Mouse (Mus musculus) stomach, embryonic 16.5 days (tissue): ENCODE measurements at regions not wholly inside any gene's neighbourhood (a gene's known extent, or its start where the extent isn't known, plus 50 kb on each side); places are given as distances from the start of the nearest gene placed in this dataset.
A peak's percentile ranks its signal among the peaks of the same experiment; 100 is the strongest.

Experiments used
- ATAC-seq: fragments of 200-750 bp; cut with Nextera tagmentation; 2 replicates; pipeline ENCODE4 v1.8.0; 2017; ENCODE audit warnings: moderate number of reproducible peaks, moderate TSS enrichment; ENCODE audit not compliant: insufficient read depth, low FRiP score
- H3K27ac ChIP-seq: fragments of 300-500 bp; sonication (generic); 2 replicates; pipeline ENCODE4 v1.5.1; 2014; ENCODE audit warnings: low read length
- H3K27me3 ChIP-seq: fragments of 300-500 bp; sonication (generic); 2 replicates; pipeline ENCODE4 v1.6.1; 2014; ENCODE audit warnings: low read length, control low read depth, mixed read lengths; ENCODE audit not compliant: control insufficient read depth, insufficient read depth
- H3K36me3 ChIP-seq: fragments of 300-500 bp; sonication (generic); 2 replicates; pipeline ENCODE4 v1.6.1; 2014; ENCODE audit warnings: low read length; ENCODE audit not compliant: control insufficient read depth, insufficient read depth
- H3K4me1 ChIP-seq: fragments of 300-500 bp; sonication (generic); 2 replicates; pipeline ENCODE4 v1.6.1; 2014; ENCODE audit warnings: low read length, control low read depth, mixed read lengths; ENCODE audit not compliant: control insufficient read depth, insufficient read depth
- H3K4me2 ChIP-seq: fragments of 300-500 bp; sonication (generic); 2 replicates; pipeline ENCODE4 v1.6.1; 2014; ENCODE audit warnings: low read depth, low read length, mixed read lengths
- H3K4me3 ChIP-seq: fragments of 300-500 bp; sonication (generic); replicated peaks from 2 replicates; pipeline ENCODE4 v1.5.1; 2014; ENCODE audit warnings: mild to moderate bottlenecking, low read length
- H3K9ac ChIP-seq: fragments of 300-500 bp; sonication (generic); 2 replicates; pipeline ENCODE4 v1.6.1; 2014; ENCODE audit warnings: low read length
- H3K9me3 ChIP-seq: fragments of 300-500 bp; sonication (generic); replicated peaks from 2 replicates; pipeline ENCODE4 v1.6.1; 2016; ENCODE audit warnings: low read length, control low read depth; ENCODE audit not compliant: control insufficient read depth
- WGBS: fragments of 180-500 bp; shearing (Covaris S2); extraction: QIAGEN DNeasy Blood & Tissue Kit; methylation state at CpG from one replicate; pipeline ENCODE4 v1.1.7; 2014; 5-methylcytosine and 5-hydroxymethylcytosine counted together

GRCm38 (mm10) chr5:91849114-91849513, 113.8 kb downstream of the Rchy1 start:
- H3K9me3 ChIP-seq = no peaks in the 10 kb centered on the region
- no peak overlapping the region for H3K4me2 ChIP-seq
- H3K4me3 ChIP-seq = no peak overlapping the region
- no peak overlapping the region for H3K9ac ChIP-seq
- H3K27ac ChIP-seq = no peak overlapping the region
- WGBS = 65% methylated on average over 4 of the region's 4 CpGs
- no peaks in the 10 kb centered on the region for H3K4me1 ChIP-seq
- no peaks in the 10 kb centered on the region for H3K27me3 ChIP-seq
- H3K36me3 ChIP-seq = no peaks in the 10 kb centered on the region
- no peak for ATAC-seq

- WGBS = 81% methylated on average over 3 of the region's 3 CpGs
- H3K9me3 ChIP-seq = no peaks in the 10 kb centered on the region
- H3K27ac ChIP-seq = no peak overlapping the region
- H3K36me3 ChIP-seq = no peaks in the 10 kb centered on the region
- no peak overlapping the region for H3K4me2 ChIP-seq
- no peaks in the 10 kb centered on the region for H3K27me3 ChIP-seq
- no peak overlapping the region for H3K9ac ChIP-seq
- no peaks in the 10 kb centered on the region for H3K4me1 ChIP-seq
- H3K4me3 ChIP-seq = no peak overlapping the region
- no peak for ATAC-seq
These were observed 114.3 kb downstream of the Rchy1 start for GRCm38 (mm10) chr5:91848528-91848927.

- Histone ChIP-seq H3K36me3 (no peaks in the 10 kb centered on the region), H3K4me1 (no peaks in the 10 kb centered on the region), H3K27ac (no peak overlapping the region), H3K9ac (no peak overlapping the region), H3K9me3 (no peaks in the 10 kb centered on the region), H3K4me2 (no peak overlapping the region), H3K27me3 (no peaks in the 10 kb centered on the region), H3K4me3 (no peak overlapping the region)
- WGBS = 77% methylated on average over 4 of the region's 4 CpGs
- ATAC-seq = no peak
These were observed 119.8 kb downstream of the Rchy1 start for GRCm38 (mm10) chr5:91843044-91843443.

GRCm38 (mm10) chr5:91841066-91841465, 121.8 kb downstream of the Rchy1 start:
- H3K27me3 ChIP-seq = no peaks in the 10 kb centered on the region
- no peaks in the 10 kb centered on the region for H3K9me3 ChIP-seq
- no peak overlapping the region for H3K4me2 ChIP-seq
- H3K9ac ChIP-seq = no peak overlapping the region
- ATAC-seq = no peak
- 0 out of 2 replicates have a peak overlapping the region, but pooled peaks have one; percentile 18 for H3K27ac ChIP-seq
- H3K4me3 ChIP-seq = no peak overlapping the region
- WGBS = 60% methylated on average over 4 of the region's 4 CpGs
- no peaks in the 10 kb centered on the region for H3K4me1 ChIP-seq
- no peaks in the 10 kb centered on the region for H3K36me3 ChIP-seq

GRCm38 (mm10) chr5:91828481-91828880, 134.4 kb downstream of the Rchy1 start:
- Histone ChIP-seq H3K27ac (no peak overlapping the region), H3K4me3 (no peak overlapping the region), H3K27me3 (no peaks in the 10 kb centered on the region), H3K4me2 (no peak overlapping the region), H3K9me3 (no peaks in the 10 kb centered on the region), H3K36me3 (no peaks in the 10 kb centered on the region), H3K9ac (no peak overlapping the region), H3K4me1 (no peaks in the 10 kb centered on the region)
- WGBS = 83% methylated on average over 6 of the region's 6 CpGs
- no peak for ATAC-seq

- 22% methylated on average over 1 of the region's 1 CpGs for WGBS
These were observed 136.2 kb downstream of the Rchy1 start for GRCm38 (mm10) chr5:91826636-91827035.

GRCm38 (mm10) chr5:91822844-91823576, 139.9 kb downstream of the Rchy1 start:
- H3K4me2 ChIP-seq = no peak overlapping the region
- H3K36me3 ChIP-seq = no peaks in the 10 kb centered on the region
- no peaks in the 10 kb centered on the region for H3K4me1 ChIP-seq
- no peaks in the 10 kb centered on the region for H3K9me3 ChIP-seq
- WGBS = 49% methylated on average over 9 of the region's 9 CpGs
- ATAC-seq = no peak
- H3K27ac ChIP-seq = no peak overlapping the region
- H3K9ac ChIP-seq = no peak overlapping the region
- H3K4me3 ChIP-seq = no peak overlapping the region
- H3K27me3 ChIP-seq = no peaks in the 10 kb centered on the region

More at GRCm38 (mm10) chr5:91826636-91827035, 136.2 kb downstream of the Rchy1 start:
- Histone ChIP-seq H3K27me3 (no peaks in the 10 kb centered on the region), H3K4me3 (no peak overlapping the region), H3K9ac (no peak overlapping the region), H3K9me3 (no peaks in the 10 kb centered on the region), H3K36me3 (no peaks in the 10 kb centered on the region), H3K4me2 (no peak overlapping the region), H3K27ac (no peak overlapping the region), H3K4me1 (no peaks in the 10 kb centered on the region)
- no peak for ATAC-seq

- Histone ChIP-seq H3K27me3 (no peaks in the 10 kb centered on the region), H3K9ac (no peak overlapping the region), H3K4me2 (no peak overlapping the region), H3K4me3 (no peak overlapping the region), H3K36me3 (no peaks in the 10 kb centered on the region), H3K27ac (no peak overlapping the region), H3K9me3 (no peaks in the 10 kb centered on the region), H3K4me1 (no peaks in the 10 kb centered on the region; the same call in 1 of the 2 replicates)
- no peak for ATAC-seq
- WGBS = 76% methylated on average over 12 of the region's 12 CpGs
These were observed 144.1 kb downstream of the Rchy1 start for GRCm38 (mm10) chr5:91818800-91819199.

- no peak overlapping the region for H3K9ac ChIP-seq
- WGBS = 76% methylated on average over 11 of the region's 11 CpGs
- H3K4me1 ChIP-seq = no peaks in the 10 kb centered on the region; the same call in 1 of the 2 replicates
- H3K4me2 ChIP-seq = no peak overlapping the region
- no peaks in the 10 kb centered on the region for H3K27me3 ChIP-seq
- ATAC-seq = no peak
- H3K9me3 ChIP-seq = no peaks in the 10 kb centered on the region
- no peak overlapping the region for H3K27ac ChIP-seq
- no peaks in the 10 kb centered on the region for H3K36me3 ChIP-seq
- no peak overlapping the region for H3K4me3 ChIP-seq
These were observed 144.7 kb downstream of the Rchy1 start for GRCm38 (mm10) chr5:91818195-91818594.
